Mouse (Mus musculus): ENCODE results near the gene Atp5f1. TPM values are rescaled to one million over a fixed set of nuclear protein-coding genes. Genes with fewer than 3 reads are reported as not detected.

Gene Atp5f1
- polyA plus RNA-seq, 1 experiment: 69.0 TPM

- TF ChIP-seq CTCF (IDR thresholded peaks at IDR 0.05; ENCODE audit: control insufficient read depth, insufficient read depth, insufficient replicate concordance, low read depth, low read length) (no peak), POLR2A (IDR thresholded peaks at IDR 0.05; ENCODE audit: control insufficient read depth, low read depth, low read length) (no peak)
These were observed 61.0 kb downstream of the Atp5f1 start for GRCm38 (mm10) chr3:105898861-105899260.

GRCm38 (mm10) chr3:105898325-105898724, 61.6 kb downstream of the Atp5f1 start:
- no peak overlapping the region for H3K27ac ChIP-seq (ENCODE audit: control insufficient read depth, insufficient read depth, low read depth, low read length)
- no peak for TF ChIP-seq POLR2A (IDR thresholded peaks at IDR 0.05; ENCODE audit: control insufficient read depth, low read depth, low read length)
- TF ChIP-seq CTCF (IDR thresholded peaks at IDR 0.05; ENCODE audit: control insufficient read depth, insufficient read depth, insufficient replicate concordance, low read depth, low read length): no peak
- H3K27me3 ChIP-seq (ENCODE audit: control insufficient read depth, insufficient read depth, low read length): no peaks in the 10 kb centered on the region
- H3K36me3 ChIP-seq (ENCODE audit: control insufficient read depth, insufficient read depth, low read length): no peaks in the 10 kb centered on the region
- no peak overlapping the region for H3K4me3 ChIP-seq (ENCODE audit: control insufficient read depth, low read depth, low read length)
- H3K4me1 ChIP-seq (ENCODE audit: control insufficient read depth, insufficient read depth, low read length): peaks cover 9% of the 10 kb centered on the region

More at GRCm38 (mm10) chr3:105898861-105899260, 61.0 kb downstream of the Atp5f1 start:
- Histone ChIP-seq H3K27ac (ENCODE audit: control insufficient read depth, insufficient read depth, low read depth, low read length) (no peak overlapping the region), H3K4me3 (ENCODE audit: control insufficient read depth, low read depth, low read length) (no peak overlapping the region), H3K4me1 (ENCODE audit: control insufficient read depth, insufficient read depth, low read length) (peaks cover 9% of the 10 kb centered on the region), H3K27me3 (ENCODE audit: control insufficient read depth, insufficient read depth, low read length) (no peaks in the 10 kb centered on the region), H3K36me3 (ENCODE audit: control insufficient read depth, insufficient read depth, low read length) (no peaks in the 10 kb centered on the region)

- TF ChIP-seq CTCF (IDR thresholded peaks at IDR 0.05; ENCODE audit: control insufficient read depth, insufficient read depth, insufficient replicate concordance, low read depth, low read length): no peak
- no peak for TF ChIP-seq POLR2A (IDR thresholded peaks at IDR 0.05; ENCODE audit: control insufficient read depth, low read depth, low read length)
- H3K36me3 ChIP-seq (ENCODE audit: control insufficient read depth, insufficient read depth, low read length): no peaks in the 10 kb centered on the region
These were observed 63.1 kb downstream of the Atp5f1 start for GRCm38 (mm10) chr3:105896811-105897210.

GRCm38 (mm10) chr3:105894601-105895592, 65.0 kb downstream of the Atp5f1 start:
- no peaks in the 10 kb centered on the region for H3K36me3 ChIP-seq (ENCODE audit: control insufficient read depth, insufficient read depth, low read length)
- H3K4me3 ChIP-seq (ENCODE audit: control insufficient read depth, low read depth, low read length): no peak overlapping the region
- no peaks in the 10 kb centered on the region for H3K27me3 ChIP-seq (ENCODE audit: control insufficient read depth, insufficient read depth, low read length)
- peak; percentile 50; the same call in 1 of the 2 replicates for TF ChIP-seq CTCF (IDR thresholded peaks at IDR 0.05; ENCODE audit: control insufficient read depth, insufficient read depth, insufficient replicate concordance, low read depth, low read length)
- no peak for TF ChIP-seq POLR2A (IDR thresholded peaks at IDR 0.05; ENCODE audit: control insufficient read depth, low read depth, low read length)
- peaks cover 9% of the 10 kb centered on the region for H3K4me1 ChIP-seq (ENCODE audit: control insufficient read depth, insufficient read depth, low read length)
- H3K27ac ChIP-seq (ENCODE audit: control insufficient read depth, insufficient read depth, low read depth, low read length): no peak overlapping the region

More at GRCm38 (mm10) chr3:105896811-105897210, 63.1 kb downstream of the Atp5f1 start:
- H3K27ac ChIP-seq (ENCODE audit: control insufficient read depth, insufficient read depth, low read depth, low read length): no peak overlapping the region
- H3K4me3 ChIP-seq (ENCODE audit: control insufficient read depth, low read depth, low read length): no peak overlapping the region
- H3K27me3 ChIP-seq (ENCODE audit: control insufficient read depth, insufficient read depth, low read length): no peaks in the 10 kb centered on the region
- peaks cover 9% of the 10 kb centered on the region for H3K4me1 ChIP-seq (ENCODE audit: control insufficient read depth, insufficient read depth, low read length)

- Histone ChIP-seq H3K27me3 (ENCODE audit: control insufficient read depth, insufficient read depth, low read length) (no peaks in the 10 kb centered on the region), H3K4me1 (ENCODE audit: control insufficient read depth, insufficient read depth, low read length) (peaks cover 9% of the 10 kb centered on the region), H3K4me3 (ENCODE audit: control insufficient read depth, low read depth, low read length) (no peak overlapping the region), H3K36me3 (ENCODE audit: control insufficient read depth, insufficient read depth, low read length) (no peaks in the 10 kb centered on the region), H3K27ac (ENCODE audit: control insufficient read depth, insufficient read depth, low read depth, low read length) (no peak overlapping the region)
- TF ChIP-seq CTCF (IDR thresholded peaks at IDR 0.05; ENCODE audit: control insufficient read depth, insufficient read depth, insufficient replicate concordance, low read depth, low read length) (no peak), POLR2A (IDR thresholded peaks at IDR 0.05; ENCODE audit: control insufficient read depth, low read depth, low read length) (no peak)
These were observed 65.9 kb downstream of the Atp5f1 start for GRCm38 (mm10) chr3:105893941-105894391.

Other genes with a start within 250 kb of the Atp5f1 start
- 4.7 and 6.9 TPM in 2 replicates for gene Rap1a, start 158.8 kb downstream of the Atp5f1 start, polyA plus RNA-seq (2012; rRNA removed)
- 10.9 and 13.6 TPM in 2 replicates for gene Adora3, start 89.2 kb downstream of the Atp5f1 start, polyA plus RNA-seq (2012; rRNA removed)
- gene Tmigd3, start 89.2 kb downstream of the Atp5f1 start, polyA plus RNA-seq (2012; rRNA removed): 290 and 388 TPM in 2 replicates
- 0.14 TPM in 1 of 2 replicates, not detected in the other for gene I830077J02Rik, start 27.4 kb downstream of the Atp5f1 start, polyA plus RNA-seq (2012; rRNA removed)
- gene Wdr77, start 730 bp downstream of the Atp5f1 start, polyA plus RNA-seq (2012; rRNA removed): 50.4 and 55.8 TPM in 2 replicates
- 10.3 and 13.3 TPM in 2 replicates for gene Ovgp1, start 13.6 kb upstream of the Atp5f1 start, polyA plus RNA-seq (2012; rRNA removed)
- 101 and 112 TPM in 2 replicates for gene Pifo, start 54.5 kb upstream of the Atp5f1 start, polyA plus RNA-seq (2012; rRNA removed)
- gene Chil5, start 72.7 kb upstream of the Atp5f1 start, polyA plus RNA-seq (2012; rRNA removed): 0.24 and 1.1 TPM in 2 replicates
- gene Chia1, start 153.1 kb upstream of the Atp5f1 start, polyA plus RNA-seq (2012; rRNA removed): 0.66 and 0.70 TPM in 2 replicates
- gene Chil3, start 207.5 kb upstream of the Atp5f1 start, polyA plus RNA-seq (2012; rRNA removed): 1.6 and 3.3 TPM in 2 replicates

Measured in testis, adult 2 months (tissue).